Mouse (Mus musculus): Measurements from ENCODE around the gene Gdap2.

The Gdap2 gene

GRCm38 (mm10) chr3:100162315-100163105, at the start of gene Gdap2, which contains the start of gene Wdr3:
TSS of gene Gdap2 (plus strand) at chr3:100162381.
TSS of gene Wdr3 (minus strand) at chr3:100162407.
- peak; percentile 95 to 97 for DNase-seq

GRCm38 (mm10) chr3:100118681-100119080, 43.5 kb upstream of the Gdap2 start:
- no peak for DNase-seq

GRCm38 (mm10) chr3:100121961-100122360, 40.2 kb upstream of the Gdap2 start:
- no peak for DNase-seq

GRCm38 (mm10) chr3:100122445-100122844, 39.7 kb upstream of the Gdap2 start:
- no peak for DNase-seq

- DNase-seq: no peak
Measured at GRCm38 (mm10) chr3:100160682-100161445, 1.3 kb upstream of the Gdap2 start.

- no peak for DNase-seq
Measured at GRCm38 (mm10) chr3:100161665-100162314, 391 bp upstream of the Gdap2 start.

- DNase-seq: no peak
Measured at GRCm38 (mm10) chr3:100163556-100163955, 1.4 kb downstream of the Gdap2 start.

- no peak for DNase-seq
Measured at GRCm38 (mm10) chr3:100164991-100165390, 2.8 kb downstream of the Gdap2 start.

GRCm38 (mm10) chr3:100176031-100176430, 13.8 kb downstream of the Gdap2 start:
- no peak for DNase-seq

- DNase-seq: no peak
Measured at GRCm38 (mm10) chr3:100180471-100180870, 18.3 kb downstream of the Gdap2 start.

- peak in 1 of 2 experiments; percentile 48 for DNase-seq
Measured at GRCm38 (mm10) chr3:100189444-100189843, 27.3 kb downstream of the Gdap2 start.

- no peak for DNase-seq
Measured at GRCm38 (mm10) chr3:100189861-100190260, 27.7 kb downstream of the Gdap2 start.

GRCm38 (mm10) chr3:100194210-100194609, 32.0 kb downstream of the Gdap2 start:
- DNase-seq: no peak

- DNase-seq: peak in 1 of 2 experiments; percentile 23
Measured at GRCm38 (mm10) chr3:100201554-100201953, 39.4 kb downstream of the Gdap2 start.

GRCm38 (mm10) chr3:100206973-100207372, 44.8 kb downstream of the Gdap2 start:
- no peak for DNase-seq

GRCm38 (mm10) chr3:100215469-100215868, 53.3 kb downstream of the Gdap2 start:
- no peak for DNase-seq

GRCm38 (mm10) chr3:100225326-100225959, 63.3 kb downstream of the Gdap2 start:
- DNase-seq: peak in 1 of 2 experiments; percentile 16

- DNase-seq: peak; percentile 18 to 34
Measured at GRCm38 (mm10) chr3:100227509-100227908, 65.3 kb downstream of the Gdap2 start.

- DNase-seq: no peak
Measured at GRCm38 (mm10) chr3:100228981-100229380, 66.8 kb downstream of the Gdap2 start.

GRCm38 (mm10) chr3:100236725-100237436, 74.7 kb downstream of the Gdap2 start:
- no peak for DNase-seq

GRCm38 (mm10) chr3:100242230-100242629, 80.0 kb downstream of the Gdap2 start:
- peak in 1 of 2 experiments; percentile 9 for DNase-seq

GRCm38 (mm10) chr3:100246286-100246825, 84.2 kb downstream of the Gdap2 start:
- peak in 1 of 2 experiments; percentile 6 for DNase-seq

Data from lung, adult 18-20 months (tissue).